Mouse (Mus musculus) frontal cortex, postnatal 36 days (tissue): Measurements from ENCODE around the gene Bcdin3d.

Source experiments
- DNase-seq, 2 experiments: peaks; one replicate each; pipeline ENCODE4 v3.0.0; 2022; ENCODE audit warnings: low spot score in 2 of 2

The Bcdin3d gene

GRCm38 (mm10) chr15:99472972-99473371 is 1.6 kb downstream of the Bcdin3d start:
- no peak for DNase-seq

- no peak for DNase-seq
Observed at GRCm38 (mm10) chr15:99471677-99472063, 2.9 kb downstream of the Bcdin3d start.

- peak; percentile 48 to 70 for DNase-seq
Observed at GRCm38 (mm10) chr15:99470971-99471676, 3.4 kb downstream of the Bcdin3d start.

GRCm38 (mm10) chr15:99470224-99470761 is 4.2 kb downstream of the Bcdin3d start:
- no peak for DNase-seq

- DNase-seq, result no peak
Observed at GRCm38 (mm10) chr15:99469736-99470135, 4.8 kb downstream of the Bcdin3d start.

GRCm38 (mm10) chr15:99469067-99469466 is 5.5 kb downstream of the Bcdin3d start:
- DNase-seq, result peak; percentile 60 to 82

- DNase-seq, result no peak
Observed at GRCm38 (mm10) chr15:99463194-99463593, 11.3 kb downstream of the Bcdin3d start.

GRCm38 (mm10) chr15:99457606-99458401 is 16.7 kb downstream of the Bcdin3d start, which contains the start of gene Nckap5l:
Nckap5l (minus strand) TSS chr15:99457748.
- peak; percentile 86 to 88 for DNase-seq

- peak; percentile 37 to 59 for DNase-seq
Observed at GRCm38 (mm10) chr15:99456963-99457605, 17.4 kb downstream of the Bcdin3d start.

- DNase-seq, result no peak
Observed at GRCm38 (mm10) chr15:99456338-99456962, 18.1 kb downstream of the Bcdin3d start.

GRCm38 (mm10) chr15:99455415-99455814 is 19.1 kb downstream of the Bcdin3d start:
- no peak for DNase-seq

- no peak for DNase-seq
Observed at GRCm38 (mm10) chr15:99454585-99455279, 19.8 kb downstream of the Bcdin3d start.

GRCm38 (mm10) chr15:99453153-99453900 is 21.2 kb downstream of the Bcdin3d start:
- no peak for DNase-seq

- DNase-seq, result no peak
Observed at GRCm38 (mm10) chr15:99449751-99450280, 24.7 kb downstream of the Bcdin3d start.

- DNase-seq, result peak; percentile 51 to 74
Observed at GRCm38 (mm10) chr15:99449131-99449750, 25.3 kb downstream of the Bcdin3d start.

- DNase-seq, result peak; percentile 32 to 35
Observed at GRCm38 (mm10) chr15:99446136-99446535, 28.4 kb downstream of the Bcdin3d start.

GRCm38 (mm10) chr15:99445567-99445966 is 29.0 kb downstream of the Bcdin3d start:
- DNase-seq, result no peak

GRCm38 (mm10) chr15:99442358-99442757 is 32.2 kb downstream of the Bcdin3d start:
- DNase-seq, result no peak

GRCm38 (mm10) chr15:99440816-99441457 is 33.6 kb downstream of the Bcdin3d start:
- DNase-seq, result no peak
